Mouse (Mus musculus) liver, embryonic 14.5 days (tissue): ENCODE measurements around the gene Birc3.

Experiments
- CTCF ChIP-seq: IDR thresholded peaks from 2 replicates; pipeline ENCODE4 v1.5.1; 2016; ENCODE audit warnings: antibody characterized with exemption, low read depth, control low read depth
- EP300 ChIP-seq: IDR thresholded peaks from 2 replicates; pipeline ENCODE4 v1.6.1; 2016; ENCODE audit warnings: antibody characterized with exemption, low read depth

- TF ChIP-seq CTCF (no peak), EP300 (no peak)
Observed at GRCm38 (mm10) chr9:7868838-7869491, 4.0 kb downstream of the Birc3 start.
